Mouse (Mus musculus): ENCODE results near the gene Slco4a1.

Gene Slco4a1

DNA sequence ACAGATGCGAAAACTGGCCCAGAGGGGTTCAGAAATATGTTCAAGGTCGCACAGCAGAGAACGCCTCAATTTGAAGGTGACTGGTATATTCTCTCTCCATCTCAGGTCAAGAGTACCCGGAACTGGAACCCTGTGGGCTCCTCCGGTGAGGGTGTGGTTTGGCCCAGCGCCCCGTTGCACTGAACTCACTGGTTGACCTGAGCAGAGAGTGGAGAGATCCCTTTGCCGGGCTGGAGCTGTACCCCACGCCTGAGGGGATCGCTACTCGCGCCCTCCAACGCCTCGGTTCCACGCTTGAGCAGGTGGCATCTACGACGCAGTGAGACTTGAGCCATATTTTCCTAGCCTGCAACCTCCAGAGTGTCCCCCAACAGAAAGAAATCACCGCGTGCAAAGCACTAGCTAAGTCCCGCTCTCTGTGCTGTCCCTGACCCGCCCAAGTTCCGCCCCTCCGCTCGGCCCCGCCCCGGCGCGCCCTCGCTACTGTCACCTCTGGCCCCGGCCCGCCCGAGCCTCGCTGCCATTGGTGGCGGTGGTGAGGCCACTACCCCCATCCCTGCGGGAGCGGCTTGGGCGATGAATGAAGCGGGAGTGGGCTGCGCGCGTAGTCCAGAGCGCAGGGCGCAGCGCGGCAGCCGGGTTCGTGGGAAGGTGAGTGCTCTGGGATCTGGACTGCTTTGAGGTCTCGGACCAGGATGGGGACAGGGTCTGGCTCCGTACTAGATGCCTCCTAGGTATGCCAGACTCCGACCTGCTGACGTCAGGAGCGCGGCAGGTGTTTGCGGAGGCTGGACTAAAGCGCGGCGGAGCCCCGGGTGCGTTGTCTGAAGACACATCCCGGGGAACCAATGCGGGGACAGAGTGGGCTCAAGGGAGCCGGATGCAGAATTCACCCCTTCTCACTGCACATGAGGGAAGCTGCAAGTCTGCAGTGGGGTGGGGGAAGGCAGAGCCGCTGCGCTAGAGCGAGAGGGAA lies at the start of gene Slco4a1:
Gene Slco4a1, plus strand, starts transcription at position 523 of the 976 bp plus-strand sequence.
- peak; percentile 54 for DNase-seq (ENCODE audit: low read depth, low spot score)

DNA sequence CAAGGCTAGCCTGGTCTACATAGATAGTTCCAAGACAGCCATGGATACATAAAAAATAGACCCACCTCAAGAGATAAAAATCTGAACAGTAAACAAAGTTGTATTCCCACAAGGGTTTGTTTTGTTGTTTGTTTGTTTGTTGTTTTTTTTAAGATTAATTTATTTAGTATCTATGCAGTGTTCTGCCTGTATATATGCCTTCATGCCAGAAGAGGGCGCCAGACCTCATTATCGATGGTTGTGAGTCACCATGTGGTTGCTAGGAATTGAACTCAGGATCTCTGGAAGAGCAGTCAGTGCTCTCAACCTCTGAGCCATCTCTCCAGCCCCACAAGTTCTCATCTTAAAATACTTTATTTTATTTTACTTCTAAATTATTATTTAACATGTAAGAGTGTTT lies 47.6 kb upstream of the Slco4a1 start:
- DNase-seq (ENCODE audit: low read depth, low spot score), result no peak

DNA sequence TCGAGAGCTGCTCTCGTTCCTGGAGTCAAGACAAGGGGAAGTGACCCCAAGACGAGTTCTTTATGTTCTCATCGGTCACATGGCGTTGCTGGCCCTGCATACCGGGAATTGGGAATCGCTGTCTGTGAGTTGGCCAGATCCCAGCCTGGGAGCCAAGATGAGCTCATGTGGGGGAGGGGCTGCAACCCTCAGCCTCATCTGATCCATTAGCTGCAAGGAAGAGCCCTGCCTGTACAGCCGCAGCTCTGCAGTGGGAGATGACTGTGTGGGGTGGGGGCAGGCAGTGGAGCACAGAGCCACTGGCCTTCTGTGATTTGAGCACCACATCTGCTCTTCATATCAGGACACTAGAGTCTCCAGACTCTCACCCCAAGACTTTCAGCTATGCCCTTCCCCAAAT lies 45.6 kb upstream of the Slco4a1 start:
- no peak for DNase-seq (ENCODE audit: low read depth, low spot score)

DNA sequence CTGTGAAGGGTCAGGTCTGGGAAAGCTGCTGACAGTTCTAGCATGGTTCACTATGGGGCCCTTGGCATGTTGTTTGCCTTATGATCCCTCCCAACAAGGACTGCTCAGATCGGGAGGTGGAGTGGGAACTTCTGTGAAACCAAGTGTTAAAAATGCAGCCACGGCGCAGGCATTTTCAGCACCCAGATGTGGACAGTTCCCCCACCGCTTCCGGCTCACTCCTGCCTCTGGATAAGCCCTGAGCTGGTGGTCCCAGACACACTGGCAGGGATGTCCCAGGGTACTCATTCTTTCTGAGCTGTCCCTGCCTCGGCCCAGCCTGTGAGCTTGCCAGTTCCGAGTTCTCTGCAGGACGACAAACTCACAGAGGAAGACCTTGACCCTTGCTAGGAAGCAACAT lies 45.0 kb upstream of the Slco4a1 start:
- no peak for DNase-seq (ENCODE audit: low read depth, low spot score)

DNA sequence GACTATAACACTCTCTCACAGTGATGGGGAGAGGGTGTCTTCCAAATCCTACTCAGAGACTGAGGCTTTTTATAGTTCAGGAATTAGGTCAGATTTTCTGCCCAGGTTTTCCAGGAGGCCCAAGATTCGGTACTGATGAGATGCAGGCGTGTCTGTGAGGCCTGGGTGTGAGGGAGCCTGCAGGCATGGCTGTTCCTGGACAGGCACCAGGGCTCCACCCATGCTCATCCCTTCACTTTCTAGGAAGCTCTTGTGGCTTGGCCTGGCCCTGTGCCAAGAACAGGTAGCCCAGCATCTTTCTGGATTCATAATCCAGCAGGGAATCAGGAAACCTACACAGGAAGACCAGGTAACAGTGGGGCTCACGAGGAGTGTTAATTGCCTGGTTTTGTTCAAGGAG lies 40.4 kb upstream of the Slco4a1 start:
- DNase-seq (ENCODE audit: low read depth, low spot score), result no peak

DNA sequence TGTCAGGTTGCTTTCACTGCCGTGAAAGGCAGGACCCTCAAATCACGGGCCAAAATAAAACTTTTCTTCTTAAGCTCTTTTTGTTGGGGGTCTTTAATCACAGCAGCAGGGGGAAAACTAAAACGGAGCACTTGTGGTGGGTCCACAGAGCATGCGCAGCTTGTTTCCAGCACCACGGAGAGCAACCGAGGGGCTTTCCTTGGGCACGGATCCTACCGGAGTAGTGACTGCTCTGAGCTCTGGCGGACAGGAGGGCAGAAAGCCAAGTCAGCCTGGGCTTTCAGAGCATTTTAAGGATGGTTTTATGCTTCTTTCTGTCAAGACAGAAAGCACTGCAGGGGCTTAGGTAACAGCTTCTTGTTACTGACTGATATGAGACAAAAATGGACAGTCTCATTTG lies 38.3 kb upstream of the Slco4a1 start:
- peak; percentile 39 for DNase-seq (ENCODE audit: low read depth, low spot score)

DNA sequence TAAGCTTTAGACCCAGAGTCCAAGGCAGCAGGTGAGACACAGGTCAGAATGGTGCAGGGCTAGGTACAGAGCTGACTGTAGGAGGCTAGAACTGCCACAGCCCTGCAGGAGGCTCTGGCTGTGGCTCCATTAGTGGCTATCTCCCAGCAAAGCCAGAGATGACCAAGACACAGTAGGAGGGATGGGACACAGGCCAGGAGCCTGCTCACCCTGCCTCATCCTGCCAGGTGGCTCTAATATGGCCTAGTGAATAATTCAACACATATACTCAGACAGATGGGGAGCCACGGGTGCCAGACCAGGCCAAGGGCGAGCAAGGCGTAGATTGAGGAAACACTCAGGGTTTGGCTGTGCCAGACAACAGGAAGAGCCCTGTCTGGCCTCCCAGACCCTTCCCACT lies 35.4 kb upstream of the Slco4a1 start:
- no peak for DNase-seq (ENCODE audit: low read depth, low spot score)

DNA sequence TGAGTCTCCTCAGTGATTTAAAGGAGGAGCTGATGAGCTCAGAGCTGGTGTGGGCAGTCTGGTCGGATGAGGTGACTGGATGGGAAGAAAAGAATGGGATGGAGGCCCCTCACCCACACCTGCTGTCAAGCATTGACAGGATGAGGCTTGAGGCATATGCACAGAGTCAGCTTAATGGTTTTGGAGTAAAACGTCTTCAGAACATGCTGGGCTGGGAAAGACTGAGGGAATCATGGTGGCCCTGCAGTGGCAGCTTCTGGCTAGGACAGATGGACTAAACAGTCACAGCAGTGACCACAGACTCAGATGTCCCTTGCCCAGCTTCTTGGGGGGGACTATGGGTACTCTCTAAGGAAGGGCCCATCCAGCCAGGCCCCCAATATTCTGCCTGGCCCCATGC lies 30.9 kb upstream of the Slco4a1 start:
- no peak for DNase-seq (ENCODE audit: low read depth, low spot score)

DNA sequence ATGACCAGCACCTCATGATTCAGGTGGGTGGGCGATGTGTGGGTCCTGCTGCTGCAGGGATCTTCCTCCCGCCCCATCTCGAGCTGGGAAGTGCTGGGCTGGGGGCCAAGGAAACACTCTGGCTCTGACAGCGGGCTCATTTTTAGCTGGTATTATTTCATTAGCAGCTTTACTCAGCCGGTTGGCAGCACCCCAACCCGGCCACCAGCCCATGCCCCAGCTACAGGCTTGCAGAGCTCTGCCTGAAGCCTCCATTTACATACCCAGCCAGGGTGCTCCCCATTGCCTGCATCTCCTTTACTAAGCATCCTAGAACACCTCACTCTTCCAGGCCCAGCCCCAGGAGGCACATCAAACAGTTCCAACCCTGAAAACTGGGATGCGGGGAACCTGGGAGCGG lies 29.0 kb upstream of the Slco4a1 start:
- no peak for DNase-seq (ENCODE audit: low read depth, low spot score)

DNA sequence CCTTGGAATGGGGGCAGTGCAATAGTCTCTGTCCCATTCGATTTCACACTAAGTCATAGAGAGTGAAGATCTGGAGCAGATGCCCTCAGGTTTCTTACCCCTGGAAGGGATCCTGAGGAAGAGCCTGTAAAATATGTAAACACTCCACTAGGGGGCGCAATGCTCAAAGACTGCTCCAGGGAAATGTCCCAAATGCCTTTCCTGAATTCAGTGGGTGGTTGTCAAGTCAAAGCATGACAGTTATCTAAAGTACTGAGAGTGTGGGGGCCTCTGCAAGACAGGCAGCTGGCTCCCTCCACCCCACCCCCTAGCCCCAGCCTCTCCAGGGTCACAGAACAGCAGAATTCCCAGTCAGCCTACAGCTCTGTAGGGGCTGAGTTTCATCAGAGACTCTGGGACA lies 27.7 kb upstream of the Slco4a1 start:
- DNase-seq (ENCODE audit: low read depth, low spot score), result no peak

DNA sequence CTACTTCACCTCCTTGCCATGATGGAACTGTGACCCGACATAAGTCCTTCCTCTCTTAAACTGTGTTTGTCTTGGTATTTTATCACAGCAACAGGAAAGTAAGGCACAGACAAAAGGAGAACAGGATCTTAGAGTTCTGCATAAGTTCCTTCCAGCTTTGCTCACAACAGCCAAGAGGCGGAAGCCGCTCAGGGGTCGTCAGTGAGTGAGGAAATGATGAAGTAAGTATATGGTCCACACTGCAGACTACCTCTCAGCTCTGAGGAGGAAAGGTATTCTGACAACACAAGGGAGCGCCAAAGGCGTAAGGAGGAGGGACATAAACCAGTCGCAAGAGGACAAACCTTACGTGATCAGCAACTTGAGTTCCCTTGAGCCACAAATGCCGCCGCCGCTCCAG lies 25.4 kb upstream of the Slco4a1 start:
- DNase-seq (ENCODE audit: low read depth, low spot score), result no peak

DNA sequence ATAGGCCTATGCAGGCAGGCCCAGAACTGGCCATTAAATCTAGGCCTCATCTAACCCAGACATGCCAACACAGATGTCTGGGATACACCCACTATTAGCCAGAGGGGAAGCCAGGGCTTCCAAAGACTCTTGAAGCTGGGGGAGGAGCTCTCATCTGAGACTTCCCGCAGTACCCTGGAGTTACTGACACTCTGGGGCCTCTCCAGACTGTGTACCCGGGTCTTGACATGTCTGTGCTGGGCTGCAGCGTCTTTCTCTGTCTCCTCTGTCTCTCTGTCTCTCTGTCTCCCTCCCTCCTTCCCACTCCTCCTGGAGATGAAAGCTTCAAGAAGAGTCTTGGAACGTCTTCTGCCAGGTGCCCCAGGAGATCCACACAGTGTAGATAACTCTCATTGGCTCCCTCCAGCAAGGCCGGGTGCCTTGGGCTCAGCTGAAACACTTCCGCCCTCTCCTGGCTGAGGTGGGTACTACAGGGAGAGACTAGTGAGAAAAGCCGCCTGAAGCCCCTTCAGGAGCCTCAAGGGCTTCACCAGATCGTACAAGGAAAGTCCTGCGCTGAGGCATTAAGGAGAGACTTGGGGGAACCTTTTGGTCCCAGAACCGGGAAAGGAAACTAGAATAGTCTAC lies 23.9 kb upstream of the Slco4a1 start:
- peak; percentile 70 for DNase-seq (ENCODE audit: low read depth, low spot score)

DNA sequence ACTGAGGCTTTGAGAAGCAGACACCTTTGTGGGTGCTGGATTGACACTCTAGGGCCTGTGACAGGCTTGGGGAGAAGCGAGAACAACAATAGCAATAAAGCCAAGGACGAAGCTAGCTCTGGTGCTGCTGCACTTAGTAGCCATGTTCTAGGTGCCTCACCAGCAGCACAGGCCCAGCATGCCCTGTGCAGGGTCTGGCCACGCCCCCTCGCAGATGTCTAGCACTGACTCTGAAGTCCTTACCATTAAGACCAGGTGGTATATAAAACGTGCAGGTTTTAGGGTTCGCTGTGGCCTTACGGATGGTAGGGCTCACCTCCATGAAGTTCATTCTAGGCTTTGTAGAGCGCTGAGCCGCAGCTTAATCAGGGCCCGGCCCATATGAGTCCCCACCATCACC lies 23.3 kb upstream of the Slco4a1 start:
- no peak for DNase-seq (ENCODE audit: low read depth, low spot score)

DNA sequence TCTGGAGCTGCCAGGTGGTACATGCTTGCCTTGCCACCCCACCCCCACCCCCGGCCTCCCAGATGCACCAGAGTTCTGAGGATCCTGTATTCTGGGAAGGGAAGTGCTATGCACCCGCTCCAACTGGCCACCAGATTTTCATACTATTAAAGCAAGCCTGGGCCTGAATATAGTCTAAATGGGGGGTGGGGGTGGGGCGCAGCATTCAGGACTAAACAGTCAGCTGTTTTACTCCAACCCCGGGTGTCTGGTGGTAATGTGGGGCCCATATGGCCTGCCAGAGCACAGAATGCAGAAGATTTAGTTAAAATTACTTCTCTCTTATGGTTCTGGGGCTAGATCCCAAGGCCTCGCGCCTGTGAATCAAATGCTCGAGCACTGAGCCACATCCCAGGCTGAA lies 22.7 kb upstream of the Slco4a1 start:
- DNase-seq (ENCODE audit: low read depth, low spot score), result no peak

DNA sequence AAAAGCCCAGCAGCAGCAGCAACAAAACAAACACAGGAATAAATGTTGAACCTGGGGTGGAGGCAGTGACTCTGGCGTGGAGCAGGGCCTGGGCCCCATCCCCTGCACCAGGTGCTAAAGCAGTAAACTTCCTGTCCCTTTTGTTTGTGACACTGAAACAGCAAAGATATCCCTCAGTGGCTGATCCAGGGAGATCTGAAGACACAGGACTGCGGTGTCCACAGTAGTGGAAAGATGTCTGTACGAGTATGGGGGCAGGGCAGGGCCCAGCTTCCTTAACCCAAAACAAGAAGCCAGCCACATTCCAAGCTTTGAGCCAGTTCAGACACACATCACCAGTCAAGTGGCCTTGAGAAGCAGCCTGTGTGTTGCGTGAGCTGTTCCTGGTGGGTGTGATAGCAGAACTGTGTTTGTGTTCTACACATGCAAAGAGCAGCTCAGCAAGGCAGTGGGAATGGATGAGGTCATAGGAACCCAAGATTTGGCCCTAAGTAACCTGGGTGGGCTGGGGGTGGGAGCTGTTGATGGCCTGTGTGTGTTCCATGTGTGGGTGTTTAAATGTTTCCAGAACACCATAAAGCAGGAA lies 20.6 kb upstream of the Slco4a1 start:
- no peak for DNase-seq (ENCODE audit: low read depth, low spot score)

DNA sequence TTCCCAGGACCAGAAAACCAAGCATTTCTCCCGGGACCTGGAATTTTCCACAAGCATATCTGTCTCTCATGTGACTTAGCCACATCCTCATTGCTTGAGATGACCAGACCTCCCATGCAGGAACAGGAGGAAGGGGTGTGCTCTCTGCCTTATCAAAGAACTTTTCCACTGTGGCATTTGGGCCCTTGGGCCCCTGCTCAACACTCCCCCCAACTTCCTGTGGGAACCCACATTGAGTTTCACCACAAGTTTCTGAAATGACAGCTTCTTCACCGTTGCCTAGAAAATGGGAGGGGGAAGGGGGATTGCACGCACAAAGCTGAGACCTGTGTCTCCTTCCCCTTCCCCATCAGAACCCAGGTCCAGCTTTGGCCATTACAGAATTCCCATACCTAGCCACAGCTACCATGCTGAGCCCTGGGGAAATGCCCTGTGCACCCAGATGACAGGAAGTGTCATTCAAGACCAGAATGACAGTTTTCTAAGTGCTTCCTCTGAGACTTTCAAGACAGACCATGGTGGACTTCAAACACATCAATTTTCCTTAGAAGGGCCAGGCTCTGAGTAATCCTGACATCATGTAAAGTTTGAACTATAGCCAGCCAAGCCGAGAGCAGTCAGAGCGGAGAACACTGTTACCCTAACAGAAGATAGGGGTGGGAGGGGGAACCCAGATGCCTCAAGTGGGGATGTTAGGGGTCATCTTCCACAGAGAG lies 18.7 kb upstream of the Slco4a1 start:
- no peak for DNase-seq (ENCODE audit: low read depth, low spot score)

DNA sequence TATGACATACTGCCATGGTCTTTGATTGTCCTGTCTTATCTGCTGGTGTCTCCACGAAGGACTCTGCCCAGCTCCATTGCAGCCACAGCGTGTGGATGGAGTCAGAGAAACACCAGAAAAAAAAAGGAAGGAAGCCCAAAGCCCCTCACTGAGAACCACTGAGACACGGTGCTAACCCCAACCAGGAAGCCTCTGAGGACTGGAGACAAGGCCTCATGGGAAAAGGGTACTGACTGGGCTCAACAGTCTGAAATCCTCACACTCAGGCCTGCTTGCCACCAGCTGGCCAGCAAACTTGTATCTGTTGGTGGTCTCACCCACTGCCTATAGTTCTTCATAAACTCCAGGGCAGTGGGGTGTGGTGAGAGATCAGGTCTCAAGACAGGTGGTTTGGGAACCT lies 16.3 kb upstream of the Slco4a1 start:
- no peak for DNase-seq (ENCODE audit: low read depth, low spot score)

DNA sequence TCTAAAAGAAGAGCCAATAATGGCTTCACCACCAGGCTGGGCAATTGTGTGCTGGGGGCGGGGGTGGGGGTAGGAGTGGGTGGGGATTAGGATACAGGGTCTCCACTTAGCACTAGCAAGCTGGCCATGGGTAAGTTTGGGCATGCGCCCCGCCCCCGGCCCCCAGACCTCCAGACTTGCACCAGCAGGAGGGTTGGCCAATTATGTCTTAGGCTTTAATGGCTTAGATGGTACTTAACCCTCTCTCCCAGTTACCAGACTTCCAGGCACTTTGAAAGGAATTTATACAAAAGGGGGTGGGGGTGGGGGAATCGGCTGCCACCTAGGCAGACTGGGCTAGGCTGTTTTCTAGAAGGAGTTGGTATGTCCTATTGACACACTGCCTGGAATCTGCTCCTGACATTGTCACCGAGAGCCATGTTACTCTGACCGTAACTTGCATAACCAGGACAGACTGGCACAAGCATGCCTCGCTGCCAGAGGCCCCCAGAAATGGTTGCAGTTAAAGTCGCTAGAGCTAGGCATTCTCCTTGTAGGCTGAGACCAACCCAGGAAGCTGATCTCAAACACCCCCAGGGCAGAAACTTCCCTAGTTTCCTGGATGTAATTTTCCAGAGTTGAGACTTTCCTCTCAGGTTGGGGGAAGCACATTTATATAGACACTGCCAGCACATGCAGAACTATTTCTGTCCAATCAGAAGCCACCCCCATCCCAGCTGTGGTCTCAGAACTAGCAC lies 15.3 kb upstream of the Slco4a1 start:
- DNase-seq (ENCODE audit: low read depth, low spot score), result no peak

DNA sequence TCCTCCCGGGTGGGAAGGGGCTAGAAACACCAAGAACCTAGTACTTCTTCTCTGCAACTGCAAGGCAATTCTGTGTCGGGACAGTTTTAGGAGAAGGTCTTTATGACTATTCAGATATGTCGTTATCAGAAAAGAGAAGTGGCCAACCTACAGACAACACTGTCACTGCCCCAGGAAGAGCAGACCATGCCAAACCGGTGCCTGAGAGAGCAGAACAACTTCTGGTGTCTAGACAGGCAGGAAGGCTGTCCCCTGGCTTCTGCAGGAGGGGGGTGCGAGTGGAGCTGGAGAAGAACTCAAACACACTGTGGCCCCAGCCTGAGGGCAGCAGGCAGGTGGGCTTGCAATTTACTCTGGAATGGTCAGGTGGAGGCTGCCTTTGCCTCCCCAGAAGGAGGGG lies 14.0 kb upstream of the Slco4a1 start:
- DNase-seq (ENCODE audit: low read depth, low spot score), result no peak

DNA sequence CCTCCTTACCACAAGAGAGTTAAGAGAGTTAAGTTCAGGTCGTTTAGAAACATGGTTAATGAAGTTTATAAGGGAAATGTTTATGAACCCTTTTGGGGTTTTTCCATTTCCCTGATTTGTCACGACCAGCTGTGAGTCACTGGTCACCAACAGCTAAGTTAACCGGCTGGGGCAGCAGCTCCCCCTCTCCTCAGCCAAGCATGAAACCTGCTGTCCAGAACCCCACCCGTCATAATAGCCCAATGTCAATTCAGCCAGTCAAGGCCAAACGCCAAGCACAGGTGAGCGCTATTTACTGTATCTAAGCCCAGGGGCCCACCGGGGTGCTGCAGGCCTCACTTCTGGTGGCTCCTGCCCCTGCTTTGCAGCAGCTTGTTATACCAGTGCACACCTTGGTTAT lies 12.2 kb upstream of the Slco4a1 start:
- no peak for DNase-seq (ENCODE audit: low read depth, low spot score)
